Mouse (Mus musculus) cerebellum, adult 8-10 months (tissue): Measurements from ENCODE around the gene Nup153.

Experiments
- DNase-seq: peaks from one replicate; pipeline ENCODE4 v3.0.0; 2022

Gene Nup153

GRCm38 (mm10) chr13:46663461-46663964 lies 64.2 kb downstream of the Nup153 start:
- DNase-seq, result no peak

- DNase-seq, result no peak
These were observed 68.5 kb downstream of the Nup153 start for GRCm38 (mm10) chr13:46659211-46659610.

- DNase-seq, result no peak
These were observed 73.2 kb downstream of the Nup153 start for GRCm38 (mm10) chr13:46654566-46654965.

GRCm38 (mm10) chr13:46653671-46654070 lies 74.1 kb downstream of the Nup153 start:
- no peak for DNase-seq

- no peak for DNase-seq
These were observed 75.1 kb downstream of the Nup153 start for GRCm38 (mm10) chr13:46652671-46653070.

DNA sequence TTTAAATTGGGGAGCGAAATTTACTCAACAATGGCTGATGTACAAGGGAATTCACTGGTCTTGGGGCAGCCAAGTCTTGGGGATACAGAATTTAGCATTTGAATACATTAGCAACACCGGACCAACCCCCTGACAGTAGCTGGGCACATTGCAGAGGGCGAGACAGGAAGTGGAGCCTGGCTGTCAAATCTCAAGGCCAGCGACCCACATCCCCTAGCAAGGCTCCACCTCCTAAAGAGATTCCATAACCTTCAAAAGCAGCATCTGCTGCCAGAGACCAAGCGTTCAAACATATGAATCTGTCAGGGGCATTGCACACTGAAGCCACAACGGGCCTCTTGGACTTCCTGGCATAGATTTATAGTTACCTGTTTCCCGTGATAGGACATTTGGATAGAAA lies 75.9 kb downstream of the Nup153 start:
- DNase-seq, result no peak

GRCm38 (mm10) chr13:46645476-46645875 lies 82.3 kb downstream of the Nup153 start:
- no peak for DNase-seq

DNA sequence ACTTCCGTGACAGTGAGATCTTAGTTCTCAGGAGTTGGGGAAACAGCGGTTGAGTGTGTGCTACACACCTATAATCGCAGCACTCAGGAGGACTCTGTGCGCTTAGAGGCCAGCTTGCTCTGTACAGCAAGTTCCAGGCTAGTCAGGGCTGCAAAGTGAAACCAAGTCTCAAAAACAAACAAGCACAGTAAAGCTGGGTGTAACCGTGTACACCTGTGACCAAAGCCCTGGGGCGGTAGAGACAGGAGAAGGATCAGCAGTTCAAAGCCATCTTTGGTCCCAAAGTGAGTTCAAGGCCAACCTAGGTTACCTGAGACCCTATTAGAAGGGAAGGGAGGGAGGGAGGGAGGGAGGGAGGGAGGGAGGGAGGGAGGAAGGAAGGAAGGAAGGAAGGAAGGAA lies 83.6 kb downstream of the Nup153 start:
- no peak for DNase-seq

GRCm38 (mm10) chr13:46642318-46642717 lies 85.4 kb downstream of the Nup153 start:
- no peak for DNase-seq

- DNase-seq, result no peak
These were observed 86.9 kb downstream of the Nup153 start for GRCm38 (mm10) chr13:46640608-46641468.

- DNase-seq, result no peak
These were observed 93.6 kb downstream of the Nup153 start for GRCm38 (mm10) chr13:46634133-46634488.

- DNase-seq, result peak; percentile 11
These were observed 94.2 kb downstream of the Nup153 start for GRCm38 (mm10) chr13:46633320-46634132.

DNA sequence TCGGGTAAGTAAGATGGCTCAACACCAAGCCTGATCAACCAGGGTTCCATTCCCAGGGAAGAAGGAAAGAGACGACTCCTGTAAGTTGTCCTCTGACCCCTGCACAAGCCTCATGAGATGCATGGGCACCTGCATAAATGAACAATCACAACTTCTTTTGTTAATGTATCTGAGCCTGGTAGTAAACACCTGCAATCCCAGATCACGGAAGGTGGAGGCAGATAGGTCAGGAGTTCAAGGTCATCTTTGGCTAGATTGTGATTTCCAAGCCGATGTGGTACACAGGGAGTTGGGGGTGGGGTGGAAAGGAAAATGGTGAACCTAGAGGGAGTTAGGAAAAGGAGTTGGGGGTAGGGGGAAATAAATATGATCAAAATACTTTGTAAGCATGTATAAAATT lies 94.9 kb downstream of the Nup153 start:
- DNase-seq, result no peak
